Mouse (Mus musculus) T-helper 2 cell (primary cell): ENCODE data around the gene Tspan18.

Experiments
- in situ Hi-C: fragments of 300-600 bp; cut with MboI, MseI; formaldehyde crosslinking; loops from one replicate; pipeline ENCODE4 v1.15.1; 2025; ENCODE audit warnings: high pct_unique_total_duplicates

Gene Tspan18

DNA sequence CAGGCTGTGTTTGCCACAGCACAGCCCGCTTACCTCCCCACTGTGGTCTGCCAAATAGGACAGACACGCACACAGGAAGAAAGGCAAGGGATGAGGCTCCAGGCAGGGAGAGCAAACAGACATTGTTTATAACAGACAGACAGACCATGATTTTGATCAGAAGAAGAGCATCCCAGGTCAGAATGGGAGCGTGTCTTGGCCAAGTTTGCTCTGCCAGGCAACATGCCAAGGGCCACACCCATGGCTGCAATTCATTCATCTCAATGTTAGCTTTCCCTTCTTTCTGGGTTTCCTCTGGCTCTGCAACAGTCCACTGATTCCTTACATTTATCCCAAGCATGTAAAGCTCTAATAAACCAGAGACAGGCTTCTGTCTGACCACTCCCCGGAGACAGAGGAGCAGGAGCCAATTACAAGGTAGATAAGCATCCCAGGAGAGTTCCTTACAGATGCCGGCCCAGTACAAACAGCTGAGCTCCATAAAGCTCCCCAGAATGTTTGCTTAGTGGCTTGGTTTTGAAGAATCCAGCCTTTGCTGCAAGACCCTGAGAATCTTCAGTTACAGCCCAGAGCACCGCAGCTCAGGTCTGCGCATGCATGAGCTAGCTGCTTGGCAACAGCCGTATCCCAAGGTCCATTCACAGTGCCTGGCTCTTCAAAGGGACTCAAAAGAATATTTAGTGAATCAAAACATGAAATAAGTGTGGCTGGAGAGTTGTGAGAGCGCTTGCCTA is 5.2 kb upstream of the Tspan18 start:
- in situ Hi-C loops: no loop called here

DNA sequence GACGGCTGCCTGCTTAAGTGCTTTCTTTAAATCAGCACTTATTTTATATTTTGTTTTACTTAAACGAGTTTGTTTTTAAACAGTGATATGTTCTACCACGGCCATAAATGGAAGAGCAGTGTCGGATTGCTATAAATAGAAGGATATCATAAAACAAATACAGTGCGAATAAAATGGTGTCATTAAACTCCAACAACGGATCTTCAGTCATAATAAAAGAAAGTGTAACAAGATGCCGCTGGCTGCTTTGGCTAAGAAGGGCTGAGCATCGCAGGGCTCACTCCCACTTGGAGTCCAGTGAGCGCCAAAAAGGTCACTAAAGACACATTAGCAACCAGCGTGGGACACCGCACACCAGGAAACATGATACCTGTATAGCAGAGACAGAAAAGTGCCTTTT is 1.7 kb upstream of the Tspan18 start:
- in situ Hi-C loops: no loop called here

DNA sequence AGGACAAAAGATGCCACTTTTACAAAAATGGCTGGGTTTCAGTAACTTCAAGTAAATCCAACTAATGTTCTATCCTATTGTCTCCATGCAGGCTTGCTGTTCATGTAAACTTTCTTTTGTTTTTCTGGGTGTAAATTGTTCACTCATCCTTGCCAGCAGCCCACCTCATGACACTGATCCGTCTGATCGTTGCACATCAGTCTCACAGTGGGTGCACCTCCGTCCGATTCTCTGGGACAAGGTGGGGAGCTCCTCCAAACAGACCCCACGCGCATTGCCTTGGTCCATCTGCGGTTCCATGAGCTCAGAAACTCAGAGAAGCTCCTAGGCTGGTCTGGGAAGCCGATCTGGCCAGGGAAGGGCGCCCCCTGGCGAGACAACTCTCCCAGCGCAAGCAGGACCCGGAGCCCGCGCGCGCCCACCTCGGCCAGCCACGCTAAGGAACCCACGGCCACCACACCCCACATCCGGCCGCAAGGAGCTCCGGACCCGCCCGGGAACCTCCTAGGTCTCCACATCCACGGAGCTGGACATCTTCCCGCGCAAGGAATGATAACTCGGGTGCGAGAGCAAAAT is 976 bp downstream of the Tspan18 start:
- in situ Hi-C loops: loop anchor here (5.0 kb wide), 1 partner anchor 121 kb away; no protein-coding TSS in a partner anchor

DNA sequence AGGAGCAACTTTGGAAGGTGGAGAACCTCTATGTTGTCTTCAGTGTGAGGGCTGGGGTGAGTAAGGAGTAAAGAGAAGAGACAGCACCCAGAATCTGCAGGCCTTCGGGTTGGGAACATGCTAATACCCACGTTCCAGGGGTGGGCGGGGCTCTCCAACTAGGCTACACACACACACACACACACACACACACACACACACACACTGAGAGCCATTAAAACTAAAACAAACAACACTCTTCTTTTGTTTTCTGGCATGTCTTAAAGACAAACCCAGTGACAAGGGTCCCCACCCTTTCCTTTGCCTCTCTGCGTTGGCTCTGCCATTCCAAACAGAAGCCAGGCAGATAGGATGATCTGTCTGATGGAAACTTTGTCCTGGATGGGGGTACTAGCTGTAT is 2.0 kb downstream of the Tspan18 start:
- in situ Hi-C loops: loop anchor here (5.0 kb wide), 1 partner anchor 120 kb away; no protein-coding TSS in a partner anchor

DNA sequence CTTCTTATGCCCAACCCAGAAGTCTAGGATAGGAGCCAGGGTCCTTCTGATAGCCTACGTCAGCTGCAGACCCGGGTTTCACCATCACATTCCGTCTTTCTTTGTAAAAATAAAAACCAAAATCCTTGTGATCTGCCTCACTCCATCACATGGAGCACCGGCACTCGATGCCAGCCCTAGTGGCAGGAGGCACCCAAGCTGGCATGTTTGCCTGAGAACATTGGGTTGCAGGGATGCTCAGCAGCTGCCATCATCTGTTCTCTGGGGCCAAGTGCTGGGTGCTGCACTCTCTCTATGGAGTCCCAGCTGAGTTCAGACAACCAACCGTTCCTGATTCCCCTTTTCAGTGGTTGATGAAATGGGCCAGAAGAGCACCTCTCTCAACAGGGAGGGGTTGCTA is 3.2 kb downstream of the Tspan18 start:
- in situ Hi-C loops: loop anchor here (5.0 kb wide), 1 partner anchor 119 kb away; no protein-coding TSS in a partner anchor

DNA sequence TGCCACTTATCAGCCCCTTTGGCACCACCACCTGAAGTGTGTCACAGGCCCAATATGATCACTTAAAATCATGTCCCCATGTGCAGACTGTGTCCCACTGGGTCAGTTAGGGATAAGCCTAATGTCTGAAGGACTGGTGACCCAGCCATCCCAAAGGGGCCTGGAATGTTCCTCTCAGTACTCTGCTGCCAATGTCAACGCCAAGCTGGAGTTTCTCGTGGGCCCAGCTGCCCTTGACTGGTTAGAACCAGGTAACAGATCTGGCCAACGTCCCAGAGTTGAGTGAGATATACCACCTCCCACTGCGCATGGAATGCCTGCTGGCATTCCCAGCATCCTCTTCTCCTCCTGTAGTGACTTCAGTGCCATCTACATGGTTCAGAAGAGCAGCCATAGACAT is 5.2 kb downstream of the Tspan18 start:
- in situ Hi-C loops: no loop called here

DNA sequence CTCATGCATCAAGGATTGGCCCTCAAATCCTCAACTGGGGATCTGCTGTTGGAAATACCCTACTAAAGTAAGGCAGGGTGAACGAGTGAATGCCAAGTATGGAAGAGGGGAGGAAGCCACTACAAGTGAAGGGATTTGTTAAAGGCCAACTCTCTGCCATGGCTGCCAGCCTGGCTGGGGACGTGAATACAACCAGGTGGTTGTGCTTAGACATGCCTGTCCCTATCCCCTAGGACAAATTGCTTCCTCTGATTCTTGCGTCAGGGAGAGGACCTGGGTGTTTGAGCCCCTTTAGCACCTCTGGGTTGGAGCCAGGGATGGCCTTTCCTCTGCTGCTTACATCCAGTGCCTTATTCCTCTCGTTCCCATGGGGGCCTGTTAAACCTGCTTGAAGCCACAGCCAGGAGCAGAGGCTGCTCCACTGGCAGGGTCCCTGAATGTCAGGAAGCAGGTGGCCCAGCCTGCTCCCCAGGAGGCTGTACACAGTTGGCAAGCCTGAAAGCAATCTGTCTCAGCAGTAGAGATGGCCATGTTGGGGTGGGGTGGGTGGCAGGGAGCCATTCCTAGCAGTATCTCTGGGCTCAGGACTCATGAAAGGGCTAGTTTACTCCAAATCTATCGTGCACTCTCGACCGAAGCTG is 6.3 kb downstream of the Tspan18 start:
- in situ Hi-C loops: no loop called here

DNA sequence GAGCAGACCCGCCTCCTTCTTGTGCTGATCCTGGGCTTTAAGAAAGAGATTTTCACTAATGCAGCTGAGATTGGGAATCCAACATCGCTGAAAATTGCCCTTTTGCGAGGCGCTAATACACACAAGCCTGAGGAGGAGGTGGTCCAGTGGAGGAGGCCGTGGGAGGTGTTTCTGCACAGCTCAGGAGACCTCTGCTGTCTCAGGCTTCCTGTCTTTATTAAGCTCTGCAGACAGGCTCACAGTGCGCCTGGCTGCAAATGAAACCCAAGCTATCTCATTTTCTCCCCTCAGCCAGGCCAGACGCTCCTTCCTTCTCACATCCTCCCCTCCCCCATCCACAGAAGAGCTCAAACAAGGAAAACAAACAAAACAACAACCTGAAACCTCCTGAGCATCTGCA is 9.6 kb downstream of the Tspan18 start:
- in situ Hi-C loops: loop anchor here (5.0 kb wide), 1 partner anchor 52 kb away; no protein-coding TSS in a partner anchor

DNA sequence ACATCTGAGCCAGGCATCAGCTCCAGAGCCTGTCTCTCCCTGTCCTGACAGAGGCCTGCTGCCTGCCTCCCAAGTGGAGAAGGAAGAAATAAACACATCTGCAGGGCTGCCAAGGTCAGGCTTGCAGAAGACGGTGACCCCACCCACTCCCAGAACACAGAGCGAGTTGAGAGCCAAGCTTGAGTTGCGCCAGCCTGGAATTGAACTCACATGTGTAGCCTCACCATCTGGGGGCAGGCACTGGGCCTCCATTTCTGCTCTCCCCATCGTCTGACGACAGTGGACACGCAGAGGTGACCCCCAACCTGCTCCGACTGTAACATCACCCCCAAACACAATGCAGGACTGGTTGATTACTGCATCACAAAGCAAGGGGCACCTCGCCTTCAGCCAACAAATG is 12.4 kb downstream of the Tspan18 start:
- in situ Hi-C loops: loop anchor here (5.0 kb wide), 1 partner anchor 50 kb away; no protein-coding TSS in a partner anchor

DNA sequence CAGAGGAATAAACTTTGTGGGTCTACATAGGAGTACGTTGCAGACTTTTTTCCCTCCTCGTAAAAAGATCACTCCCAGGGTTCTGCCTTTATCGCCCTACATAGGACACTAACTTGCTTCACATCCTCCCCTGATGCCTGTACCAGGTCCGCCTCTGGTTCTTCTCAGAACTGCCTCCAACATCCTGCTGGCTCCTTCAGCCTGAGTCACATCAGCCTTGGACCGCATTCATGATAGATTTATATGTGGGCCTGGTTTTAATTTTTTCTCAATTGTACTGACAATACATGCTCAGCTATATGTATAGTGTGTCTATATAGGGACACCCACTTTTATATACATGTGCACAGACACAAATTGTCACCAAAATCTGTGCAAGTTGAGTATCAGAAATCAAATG is 14.0 kb downstream of the Tspan18 start:
- in situ Hi-C loops: loop anchor here (5.0 kb wide), 1 partner anchor 48 kb away; no protein-coding TSS in a partner anchor

DNA sequence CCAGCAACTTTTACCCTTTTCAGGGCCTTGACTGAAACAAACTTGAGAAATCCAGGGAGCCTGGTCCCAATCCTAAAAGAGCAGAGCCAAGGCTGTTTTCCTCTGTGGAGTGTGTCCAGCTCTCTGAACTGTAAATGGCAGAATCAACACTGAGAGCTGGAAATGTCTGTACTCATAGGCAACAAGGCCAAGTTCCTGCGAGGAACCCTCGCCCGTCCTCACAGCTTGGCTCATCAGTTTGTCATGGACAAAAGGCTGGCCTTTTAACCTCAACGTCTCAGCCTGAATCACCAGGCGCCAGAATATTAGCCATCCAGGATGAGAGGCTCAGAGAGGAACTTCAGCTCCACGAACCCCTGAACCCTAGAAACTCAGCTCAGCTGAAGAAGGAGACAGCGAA is 14.7 kb downstream of the Tspan18 start:
- in situ Hi-C loops: no loop called here

DNA sequence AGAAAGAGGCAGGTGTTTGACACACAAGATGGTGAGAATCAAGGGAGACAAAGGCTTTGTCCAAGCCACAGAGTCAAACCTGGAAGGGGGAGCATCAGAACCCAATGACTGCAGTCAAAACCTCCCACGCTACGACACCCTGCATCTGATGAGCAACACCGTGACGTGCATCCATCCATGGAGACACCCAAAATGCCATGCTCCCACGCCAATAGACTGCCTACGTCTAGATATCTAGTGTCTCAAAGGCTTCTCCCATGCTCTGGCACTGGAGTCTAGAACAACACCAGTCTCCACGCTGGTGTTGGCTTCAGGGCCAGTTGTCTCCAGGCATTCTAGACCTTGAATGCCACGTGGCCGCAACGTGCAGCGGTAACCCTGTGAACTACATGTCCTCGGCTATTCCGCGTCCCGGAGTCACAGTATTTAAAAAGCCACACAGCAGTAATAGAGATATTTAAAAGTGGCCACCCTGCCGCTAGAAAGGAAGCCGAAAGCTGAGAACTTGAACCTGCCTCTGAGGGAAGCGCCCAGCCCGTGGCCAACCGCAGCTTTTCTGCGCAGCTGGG is 15.4 kb downstream of the Tspan18 start:
- in situ Hi-C loops: no loop called here

DNA sequence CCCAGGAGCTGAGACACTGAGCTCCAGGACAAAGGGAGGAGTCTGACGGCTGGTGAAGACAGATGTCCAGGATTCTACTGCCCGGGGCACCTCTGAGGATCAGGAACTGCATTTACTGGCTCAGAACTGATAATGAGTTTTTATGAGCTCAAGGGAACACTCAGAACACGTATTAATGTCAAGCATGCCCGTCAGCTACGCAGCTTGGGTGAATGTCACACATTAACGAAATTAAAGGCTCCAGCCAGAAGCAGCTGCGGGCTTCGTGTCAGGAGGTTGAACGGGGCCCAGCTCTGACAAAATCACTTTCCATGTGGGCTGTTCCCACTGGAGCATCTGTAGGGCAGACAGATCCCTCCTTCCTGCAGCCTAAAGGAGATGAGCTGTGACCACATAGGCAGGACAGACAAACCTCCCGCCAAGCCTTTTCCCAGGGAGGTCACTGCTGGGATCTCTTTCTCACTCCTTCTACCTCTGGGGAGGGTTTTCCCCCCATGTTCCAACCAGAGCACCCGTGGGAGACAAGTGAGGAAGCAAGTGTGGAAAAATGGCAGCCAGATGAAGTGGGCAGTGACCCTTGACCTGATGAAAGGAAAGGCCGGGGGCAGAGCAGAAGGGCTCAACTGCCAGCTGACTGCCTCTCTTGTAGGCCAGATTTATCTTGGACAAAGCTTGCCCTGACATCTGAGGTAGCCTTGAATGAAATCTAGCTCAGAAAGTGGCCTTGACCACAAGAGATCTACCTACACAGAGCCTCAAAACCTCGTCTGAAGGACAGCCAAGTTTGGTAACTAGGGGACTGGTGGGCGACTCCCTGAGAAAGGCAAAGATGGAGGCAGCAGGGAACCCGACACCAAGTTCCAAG is 20.3 kb downstream of the Tspan18 start:
- in situ Hi-C loops: no loop called here

DNA sequence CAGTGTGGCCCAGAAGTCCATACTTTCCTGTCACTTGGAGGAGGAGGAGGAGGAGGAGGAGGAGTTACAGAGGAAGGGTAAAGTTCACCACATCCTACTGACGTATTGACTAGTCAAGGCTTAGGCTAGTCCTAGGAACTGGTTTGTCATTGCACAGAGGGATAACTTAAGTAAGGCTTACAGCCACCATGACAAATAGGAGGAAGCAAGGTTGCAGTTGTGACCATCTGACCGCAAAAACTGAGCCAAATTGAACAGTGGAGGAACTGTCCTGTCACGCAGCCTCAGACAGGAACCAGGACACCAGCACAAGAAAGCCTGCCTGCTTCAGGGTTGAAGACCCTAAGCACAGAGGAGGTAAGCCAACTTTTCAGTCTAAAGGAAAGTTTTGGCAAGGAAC is 21.8 kb downstream of the Tspan18 start:
- in situ Hi-C loops: no loop called here

DNA sequence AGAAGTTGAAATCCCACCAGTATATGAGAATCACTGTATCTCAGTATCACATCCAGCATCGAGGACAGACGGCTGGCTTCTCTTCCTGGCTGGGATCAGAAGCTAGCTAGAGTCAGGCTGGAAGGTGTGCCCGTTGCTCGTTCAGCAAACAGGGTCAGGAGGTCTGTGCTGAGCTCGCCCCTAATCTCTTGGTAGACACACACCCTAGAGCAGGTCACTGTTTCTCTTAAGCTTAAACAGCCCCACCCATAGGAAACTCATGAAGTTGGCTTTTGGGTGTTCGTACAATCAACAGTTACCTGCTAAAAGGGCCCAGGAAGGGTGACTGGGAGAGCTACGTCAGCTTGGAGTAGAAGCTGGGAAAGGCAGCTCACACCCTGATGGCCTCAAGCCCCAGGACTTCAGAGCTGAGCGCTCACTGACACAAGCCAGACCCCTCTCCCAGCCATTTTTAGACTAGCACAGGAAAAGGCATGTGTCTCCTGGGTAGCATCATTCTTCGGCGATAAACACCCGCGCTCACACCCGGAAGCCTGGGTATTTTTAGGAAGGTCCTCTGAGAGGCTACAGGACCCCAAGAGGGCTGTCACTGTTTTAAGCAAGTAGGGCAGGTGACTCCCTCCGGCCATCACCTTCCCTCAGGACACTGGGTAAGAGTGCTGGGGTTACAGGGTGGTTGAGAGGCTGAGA is 24.4 kb downstream of the Tspan18 start:
- in situ Hi-C loops: no loop called here

DNA sequence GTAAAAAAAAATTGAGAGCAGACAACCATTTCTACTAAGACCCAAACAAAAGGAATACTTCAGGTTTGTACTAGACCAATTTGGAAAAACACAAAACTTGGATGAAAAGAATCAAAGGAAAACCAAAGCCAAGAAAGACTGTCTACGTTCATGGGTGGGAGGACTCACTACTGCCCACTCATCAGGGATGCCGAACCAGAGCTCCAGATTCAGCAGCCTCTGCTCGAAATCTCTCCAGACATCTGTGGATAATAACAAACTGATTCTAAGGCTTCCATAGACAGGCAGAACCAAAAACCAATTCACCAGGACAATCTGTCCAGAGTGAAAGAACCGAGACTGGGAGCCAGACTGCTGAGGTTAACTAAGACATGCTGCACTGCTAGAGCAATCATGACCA is 27.4 kb downstream of the Tspan18 start:
- in situ Hi-C loops: no loop called here

DNA sequence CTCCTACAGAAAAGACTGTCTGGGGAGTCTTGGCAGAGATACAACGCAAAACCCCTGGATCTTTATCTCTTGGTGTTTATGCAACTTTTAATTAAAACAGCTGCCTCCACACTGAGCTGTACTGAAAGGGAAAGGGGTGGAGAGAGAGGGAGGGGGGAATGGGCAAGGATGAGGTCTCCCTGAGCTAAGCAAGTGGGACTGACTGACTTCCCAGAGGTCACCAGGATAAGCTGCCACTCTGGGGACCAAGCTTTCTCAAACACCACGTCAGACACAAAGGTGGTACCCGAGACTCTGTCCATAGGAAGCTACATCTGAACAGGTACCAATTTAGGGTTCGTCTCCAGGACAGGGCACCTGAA is 30.1 kb downstream of the Tspan18 start:
- in situ Hi-C loops: no loop called here

DNA sequence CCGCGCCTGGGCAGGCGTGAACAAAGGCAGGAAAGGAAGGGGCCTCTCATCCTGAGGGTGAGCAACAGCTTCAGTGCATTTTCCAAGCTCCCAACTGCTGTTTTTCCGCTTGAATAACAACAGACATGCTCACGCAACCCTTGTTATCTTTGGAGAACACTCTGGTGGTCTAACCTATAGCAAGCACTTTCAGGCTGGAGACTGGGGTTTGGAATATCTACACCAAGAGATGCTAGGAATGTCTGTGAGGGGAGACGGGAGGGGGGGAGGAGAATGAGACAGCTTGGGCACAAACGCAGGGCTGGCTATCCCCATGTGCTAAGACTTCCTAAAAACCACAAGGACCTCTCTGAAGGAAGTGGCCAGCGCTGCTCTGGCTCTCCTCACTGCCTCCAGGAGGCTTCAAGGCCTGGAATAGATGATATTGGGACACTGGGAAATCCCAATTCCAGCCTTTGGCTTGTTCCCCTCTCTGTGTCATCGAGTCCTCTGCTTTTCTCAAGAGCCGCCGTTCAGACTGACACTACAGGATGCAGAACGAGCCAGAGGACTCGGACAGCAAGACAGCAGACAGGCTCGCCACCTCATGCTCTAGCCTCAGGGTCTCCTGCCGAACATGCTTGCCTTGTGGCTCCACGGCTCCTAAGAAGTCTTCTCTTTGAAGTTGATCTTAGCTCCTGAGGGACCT is 30.6 kb downstream of the Tspan18 start:
- in situ Hi-C loops: no loop called here

DNA sequence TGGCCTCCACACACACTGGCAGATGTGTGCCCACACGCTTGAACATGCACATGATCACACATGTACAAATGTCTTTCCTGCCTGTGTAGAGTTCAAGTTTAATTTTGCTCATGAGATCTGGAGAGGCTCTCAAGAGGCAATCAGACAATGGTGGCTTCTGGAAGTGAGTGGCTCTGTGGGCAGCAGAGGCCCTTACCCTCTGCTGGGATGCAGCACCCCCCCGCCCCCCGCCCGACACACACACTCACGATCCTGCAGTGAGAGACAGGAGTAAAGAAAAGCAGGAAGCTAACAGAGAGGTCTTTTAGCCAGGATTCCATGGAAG is 31.1 kb downstream of the Tspan18 start:
- in situ Hi-C loops: no loop called here

DNA sequence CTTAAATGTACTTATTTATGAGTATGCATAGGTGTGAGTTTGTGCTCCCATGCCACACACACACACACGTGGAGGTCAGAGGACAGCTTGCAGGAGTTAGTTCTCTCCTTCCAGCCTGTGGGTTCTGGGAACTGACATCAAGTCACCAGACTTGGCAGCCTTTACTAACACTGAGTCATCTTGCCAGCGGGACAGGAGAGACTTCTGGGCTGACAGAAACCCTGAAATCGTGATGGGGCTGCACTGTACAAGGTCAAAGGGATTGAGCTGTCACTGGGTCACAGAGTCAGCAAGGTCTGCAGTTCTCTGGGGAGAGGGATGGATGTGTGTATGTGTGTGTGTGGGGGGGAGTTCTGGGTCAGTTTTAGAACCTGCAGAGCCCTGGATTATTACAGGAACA is 36.6 kb downstream of the Tspan18 start:
- in situ Hi-C loops: no loop called here
